In the genomic region with DNA sequence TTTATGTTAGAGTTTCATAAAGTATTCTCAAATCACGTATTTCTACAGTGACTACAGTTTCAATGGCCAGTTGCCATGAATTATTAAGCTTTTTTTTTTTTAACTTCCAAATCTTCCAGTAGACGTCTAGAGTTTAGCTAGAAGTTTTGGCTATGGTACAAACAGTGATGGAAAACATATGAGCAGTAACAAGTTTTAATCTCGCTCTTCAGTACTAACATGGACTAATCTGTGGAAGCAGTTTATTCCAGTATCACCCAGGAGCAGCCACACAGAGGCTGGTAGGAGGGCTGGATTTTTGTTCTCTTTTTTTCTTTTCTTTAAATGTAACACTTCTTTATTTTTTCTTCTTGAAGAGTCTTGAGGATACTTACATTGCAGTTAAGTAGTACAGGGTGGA, we compare ENCODE assay signal across 12 mouse cellular contexts. TPM values are rescaled to one million over a fixed set of nuclear protein-coding genes. Genes with fewer than 3 reads are reported as not detected.
A peak's percentile ranks its signal among the peaks of the same experiment; 100 is the strongest.
DNase-seq lines count a peak whose midpoint lies in the region; ATAC-seq and TF ChIP-seq lines count a peak whose summit lies in the region.
"Had no signal": no experiment of that assay in that cellular context is flagged by ENCODE, and none has a peak within 500 bp of the region (broad histone marks: within the 10 kb centered on the region; RNA-seq: fewer than 3 reads in every experiment).

A gene (plus strand): TSS at position 165 of the 400 bp plus-strand sequence.

- WGBS in kidney, embryonic 16.5 days, result 62% methylated on average over 3 of the region's 3 CpGs
- 52% methylated on average over 3 of the region's 3 CpGs for WGBS in heart, embryonic 16.5 days

- no peaks in the 10 kb centered on the region for H3K79me2 ChIP-seq in myocyte (ENCODE audit: control insufficient read depth, insufficient read depth)

- H3K9me3 ChIP-seq in kidney, embryonic 16.5 days (ENCODE audit: low read length), result no peaks in the 10 kb centered on the region
- H3K9me3 ChIP-seq in heart, embryonic 16.5 days (replicated peaks; ENCODE audit: control insufficient read depth, low read length), result no peaks in the 10 kb centered on the region
- H3K9me3 ChIP-seq: neural tube, embryonic 13.5 days had no signal

- DNase-seq in kidney, postnatal 10 days, result no peak
- no peak for DNase-seq in ovary, postnatal 36 days (ENCODE audit: low spot score)
- DNase-seq in cerebellum, adult 9-11 months, result no peak
- no peak for DNase-seq in right cerebral cortex, postnatal 10 days (ENCODE audit: low spot score in 2 of 2)
- DNase-seq: forebrain, postnatal 0 days; liver had no signal

- no peak for ATAC-seq in kidney, embryonic 16.5 days (ENCODE audit: low FRiP score, low TSS enrichment)
- no peak for ATAC-seq in heart, embryonic 16.5 days (replicated peaks; ENCODE audit: extremely low read depth, insufficient read depth, low FRiP score)
- ATAC-seq: forebrain, postnatal 0 days; hindbrain, embryonic 16.5 days had no signal

- no peaks in the 10 kb centered on the region for H3K4me1 ChIP-seq in kidney, embryonic 16.5 days (ENCODE audit: insufficient read depth, low read length)
- peaks cover 13% of the 10 kb centered on the region; the same call in 1 of the 2 replicates for H3K4me1 ChIP-seq in embryonic fibroblast, embryonic 13.5 days (ENCODE audit: control insufficient read depth, insufficient read depth, low read length)
- no peaks in the 10 kb centered on the region for H3K4me1 ChIP-seq in heart, embryonic 16.5 days (ENCODE audit: control insufficient read depth, insufficient read depth, low read length)
- H3K4me1 ChIP-seq: neural tube, embryonic 13.5 days had no signal

- H3K9ac ChIP-seq in kidney, embryonic 16.5 days (replicated peaks; ENCODE audit: low read length), result no peak within 1 kb of the TSS
- H3K9ac ChIP-seq in heart, embryonic 16.5 days (ENCODE audit: low read length), result no peak within 1 kb of the TSS
- H3K9ac ChIP-seq: forebrain, postnatal 0 days; neural tube, embryonic 13.5 days had no signal

- peak within 1 kb of the TSS; percentile 11; the same call in 1 of the 2 replicates for H3K27ac ChIP-seq in kidney, embryonic 16.5 days (ENCODE audit: low read length)
- H3K27ac ChIP-seq in embryonic fibroblast, embryonic 13.5 days (ENCODE audit: insufficient read depth, low read length), result peak within 1 kb of the TSS; percentile 91
- H3K27ac ChIP-seq in heart, embryonic 16.5 days (ENCODE audit: low read length), result peak within 1 kb of the TSS; percentile 62
- H3K27ac ChIP-seq: neural tube, embryonic 13.5 days had no signal

- H3K27me3 ChIP-seq in kidney, embryonic 16.5 days (ENCODE audit: insufficient read depth, low read length), result no peaks in the 10 kb centered on the region
- H3K27me3 ChIP-seq in heart, embryonic 16.5 days (ENCODE audit: control insufficient read depth, insufficient read depth, low read length), result no peaks in the 10 kb centered on the region
- H3K27me3 ChIP-seq in myocyte (ENCODE audit: control insufficient read depth, insufficient read depth, insufficient read length), result no peaks in the 10 kb centered on the region
- H3K27me3 ChIP-seq: neural tube, embryonic 13.5 days had no signal

- no peak within 1 kb of the TSS for H3K4me3 ChIP-seq in kidney, embryonic 16.5 days (ENCODE audit: low read length)
- H3K4me3 ChIP-seq in embryonic fibroblast, embryonic 13.5 days (ENCODE audit: insufficient read depth, low read length), result peak within 1 kb of the TSS; percentile 9; the same call in 1 of the 2 replicates
- H3K4me3 ChIP-seq in heart, embryonic 16.5 days (ENCODE audit: low read length), result no peak within 1 kb of the TSS
- no peak within 1 kb of the TSS for H3K4me3 ChIP-seq in myocyte
- H3K4me3 ChIP-seq: neural tube, embryonic 13.5 days had no signal

- H3K4me2 ChIP-seq in kidney, embryonic 16.5 days (replicated peaks; ENCODE audit: low read depth, low read length), result no peak within 1 kb of the TSS
- no peak within 1 kb of the TSS for H3K4me2 ChIP-seq in heart, embryonic 16.5 days (ENCODE audit: low read depth, low read length)
- H3K4me2 ChIP-seq in myocyte (ENCODE audit: low read depth), result peak within 1 kb of the TSS; percentile 28
- H3K4me2 ChIP-seq: neural tube, embryonic 13.5 days had no signal

- no peaks in the 10 kb centered on the region for H3K36me3 ChIP-seq in kidney, embryonic 16.5 days (ENCODE audit: insufficient read depth, low read length)
- H3K36me3 ChIP-seq in heart, embryonic 16.5 days (ENCODE audit: control insufficient read depth, insufficient read depth), result no peaks in the 10 kb centered on the region
- no peaks in the 10 kb centered on the region for H3K36me3 ChIP-seq in myocyte (ENCODE audit: control insufficient read depth, insufficient read depth)
- H3K36me3 ChIP-seq: neural tube, embryonic 13.5 days had no signal

- H3ac ChIP-seq in myocyte (ENCODE audit: control insufficient read depth, insufficient read length), result no peak within 1 kb of the TSS

- no peak for TF ChIP-seq CTCF in embryonic fibroblast, embryonic 13.5 days (IDR thresholded peaks at IDR 0.05; ENCODE audit: borderline replicate concordance, insufficient read depth, low read length)

- peak; percentile 74 for TF ChIP-seq POLR2A in embryonic fibroblast, embryonic 13.5 days (IDR thresholded peaks at IDR 0.05; ENCODE audit: low read depth, low read length)
- no peak for TF ChIP-seq POLR2A in myocyte (IDR thresholded peaks at IDR 0.05; ENCODE audit: insufficient read length, low read depth)

TF ChIP-seq in myocyte, 11 proteins besides CTCF, POLR2A, EP300 and RAD21:
- no peak for TF ChIP-seq TCF3 (IDR thresholded peaks at IDR 0.05; ENCODE audit: insufficient read length, low read depth)
- no peak for TF ChIP-seq POLR2AphosphoS2 (IDR thresholded peaks at IDR 0.05; ENCODE audit: insufficient read length, low read depth)
- TF ChIP-seq CEBPB (IDR thresholded peaks at IDR 0.05; ENCODE audit: insufficient read depth, poor library complexity, severe bottlenecking), result no peak
- TF ChIP-seq MYOD1 (IDR thresholded peaks at IDR 0.05; ENCODE audit: control insufficient read depth in 1 of 3, insufficient read length in 2 of 3, low read depth in 2 of 3), result no peak
- no peak for TF ChIP-seq TCF12 (IDR thresholded peaks at IDR 0.05; ENCODE audit: insufficient read depth, poor library complexity, severe bottlenecking)

RNA-seq across cellular contexts. Expression of the gene that starts here (rescaled TPM):
- polyA plus RNA-seq in kidney, embryonic 16.5 days (2015; fragmentation: Nextera tagmentation; extraction: Ambion mirVana), result 16.0 and 19.9 TPM in 2 replicates
- 134 and 402 TPM in 2 replicates for polyA plus RNA-seq in embryonic fibroblast, embryonic 13.5 days (2011; ENCODE audit: insufficient read length, low read depth, missing spikeins)
- polyA plus RNA-seq in heart, embryonic 16.5 days (2015; fragmentation: Nextera tagmentation; extraction: Ambion mirVana), result 32.2 and 45.0 TPM in 2 replicates
- 0.37 TPM for polyA plus RNA-seq in myocyte (2012; fragmentation: generic; extraction: Trizol)

Comparison
In these comparisons a context has a peak if more than half of its experiments do, and no peak if none do; other contexts are left out.
1. RNA of the gene that starts here (polyA plus RNA-seq): 134 to 402 TPM in embryonic fibroblast, embryonic 13.5 days, 32.2 to 45.0 TPM in heart, embryonic 16.5 days and 16.0 to 19.9 TPM in kidney, embryonic 16.5 days; 0.37 TPM in myocyte (single experiment); every median in the first group is over 10 times any median in the second.
2. H3K27ac ChIP-seq: peak in every context shown above with its lines; median percentile 91 in embryonic fibroblast, embryonic 13.5 days; 62 in heart, embryonic 16.5 days; 11 in kidney, embryonic 16.5 days.